Mouse (Mus musculus): ENCODE measurements around the gene Wdr70. TPM values are rescaled to one million over a fixed set of nuclear protein-coding genes. Genes with fewer than 3 reads are reported as not detected.

Wdr70 gene
- polyA plus RNA-seq, 1 experiment from 2014 or later, result 37.0 TPM

DNA sequence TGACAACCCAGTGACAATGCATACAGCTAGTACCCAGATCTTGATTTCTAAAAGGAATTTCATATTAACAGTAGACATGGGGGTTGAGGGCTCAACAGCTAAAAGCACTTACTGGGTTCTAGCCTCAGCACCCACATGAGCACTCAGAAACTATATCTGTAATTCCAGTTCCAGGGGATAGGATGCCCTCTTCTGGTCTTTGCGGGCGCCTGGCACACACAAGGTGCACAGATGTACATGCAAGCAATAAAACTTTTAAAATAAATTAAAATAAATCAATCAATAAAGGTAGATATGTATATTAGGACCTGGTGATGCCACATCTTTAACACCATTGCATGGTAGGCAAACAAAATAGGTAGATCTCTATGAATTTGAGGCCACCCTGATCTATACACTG is 71.5 kb downstream of the Wdr70 start:
- WGBS, result 89% methylated on average over 2 of the region's 2 CpGs
- H3K9ac ChIP-seq (ENCODE audit: low read length), result no peak overlapping the region
- no peaks in the 10 kb centered on the region for H3K9me3 ChIP-seq (ENCODE audit: control insufficient read depth, low read length)
- H3K27me3 ChIP-seq (ENCODE audit: control insufficient read depth, insufficient read depth, low read length), result no peaks in the 10 kb centered on the region
- H3K4me2 ChIP-seq (ENCODE audit: low read length), result no peak overlapping the region
- no peak overlapping the region for H3K4me3 ChIP-seq (ENCODE audit: control insufficient read depth in 1 of 2, insufficient read depth in 1 of 2, low read depth in 1 of 2, low read length in 2 of 2)
- no peak overlapping the region for H3K27ac ChIP-seq (replicated peaks in 1 of 2; ENCODE audit: control insufficient read depth in 1 of 2, insufficient read depth in 1 of 2, low read depth in 2 of 2, low read length in 2 of 2)
- no peaks in the 10 kb centered on the region for H3K4me1 ChIP-seq (ENCODE audit: control insufficient read depth in 2 of 2, insufficient read depth in 2 of 2, low read length in 2 of 2)
- no peak for ATAC-seq (ENCODE audit: insufficient number of reproducible peaks, insufficient read depth, low FRiP score, low read depth)
- no peaks in the 10 kb centered on the region for H3K36me3 ChIP-seq (ENCODE audit: control insufficient read depth, insufficient read depth, low read length)

DNA sequence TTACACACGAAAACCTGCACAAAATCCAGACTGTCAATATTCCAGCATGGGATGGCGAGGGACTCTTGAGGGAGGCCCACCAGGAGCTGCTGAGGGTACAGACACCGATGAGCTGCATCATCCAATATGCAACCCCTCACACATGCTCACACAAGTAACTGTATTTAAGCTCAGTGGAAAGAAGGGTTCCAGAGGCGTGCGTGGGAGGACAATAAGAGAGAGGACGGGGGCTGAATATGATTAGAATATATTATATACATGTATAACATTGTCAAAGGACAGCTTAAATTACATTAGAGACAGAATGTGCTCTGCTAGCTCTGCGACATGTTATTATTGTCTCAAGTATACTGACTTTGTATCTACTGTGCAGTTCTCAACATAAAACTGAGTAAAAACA is 87.6 kb downstream of the Wdr70 start:
- H3K4me3 ChIP-seq (ENCODE audit: control insufficient read depth in 1 of 2, insufficient read depth in 1 of 2, low read depth in 1 of 2, low read length in 2 of 2), result no peak overlapping the region
- H3K27me3 ChIP-seq (ENCODE audit: control insufficient read depth, insufficient read depth, low read length), result no peaks in the 10 kb centered on the region
- no peaks in the 10 kb centered on the region for H3K36me3 ChIP-seq (ENCODE audit: control insufficient read depth, insufficient read depth, low read length)
- no peak overlapping the region for H3K9ac ChIP-seq (ENCODE audit: low read length)
- 87% methylated on average over 7 of the region's 7 CpGs for WGBS
- ATAC-seq (ENCODE audit: insufficient number of reproducible peaks, insufficient read depth, low FRiP score, low read depth), result no peak
- no peaks in the 10 kb centered on the region for H3K9me3 ChIP-seq (ENCODE audit: control insufficient read depth, low read length)
- no peaks in the 10 kb centered on the region for H3K4me1 ChIP-seq (ENCODE audit: control insufficient read depth in 2 of 2, insufficient read depth in 2 of 2, low read length in 2 of 2)
- H3K27ac ChIP-seq (replicated peaks in 1 of 2; ENCODE audit: control insufficient read depth in 1 of 2, insufficient read depth in 1 of 2, low read depth in 2 of 2, low read length in 2 of 2), result no peak overlapping the region
- no peak overlapping the region for H3K4me2 ChIP-seq (ENCODE audit: low read length)

DNA sequence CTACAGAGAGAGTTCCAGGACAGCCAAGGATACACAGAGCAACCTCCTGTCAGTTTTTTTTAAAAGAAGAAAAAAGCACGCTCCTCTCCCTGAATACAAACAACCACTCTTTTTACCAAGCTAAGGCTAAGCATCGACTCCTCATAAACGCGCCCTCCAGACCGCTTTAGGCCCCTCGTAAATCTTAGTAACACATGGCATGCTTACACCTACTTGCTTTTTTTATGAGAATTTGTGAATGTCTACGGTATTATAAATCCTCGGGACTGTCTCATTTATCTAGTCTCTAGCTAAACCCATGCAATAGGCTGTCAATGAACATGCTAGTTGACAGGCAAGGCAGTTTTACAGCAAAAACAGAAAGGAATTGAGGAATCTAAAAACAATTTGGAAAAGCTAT is 91.6 kb downstream of the Wdr70 start:
- no peak overlapping the region for H3K9ac ChIP-seq (ENCODE audit: low read length)
- 0 out of 4 replicates have a peak, but pooled peaks cover 0 to 3% of the 10 kb centered on the region in 2 experiments for H3K4me1 ChIP-seq (ENCODE audit: control insufficient read depth in 2 of 2, insufficient read depth in 2 of 2, low read length in 2 of 2)
- no peaks in the 10 kb centered on the region for H3K36me3 ChIP-seq (ENCODE audit: control insufficient read depth, insufficient read depth, low read length)
- no peak overlapping the region for H3K27ac ChIP-seq (replicated peaks in 1 of 2; ENCODE audit: control insufficient read depth in 1 of 2, insufficient read depth in 1 of 2, low read depth in 2 of 2, low read length in 2 of 2)
- no peaks in the 10 kb centered on the region for H3K27me3 ChIP-seq (ENCODE audit: control insufficient read depth, insufficient read depth, low read length)
- no peak for ATAC-seq (ENCODE audit: insufficient number of reproducible peaks, insufficient read depth, low FRiP score, low read depth)
- 94% methylated on average over 8 of the region's 8 CpGs for WGBS
- H3K4me2 ChIP-seq (ENCODE audit: low read length), result no peak overlapping the region
- no peak overlapping the region for H3K4me3 ChIP-seq (ENCODE audit: control insufficient read depth in 1 of 2, insufficient read depth in 1 of 2, low read depth in 1 of 2, low read length in 2 of 2)
- H3K9me3 ChIP-seq (ENCODE audit: control insufficient read depth, low read length), result no peaks in the 10 kb centered on the region

DNA sequence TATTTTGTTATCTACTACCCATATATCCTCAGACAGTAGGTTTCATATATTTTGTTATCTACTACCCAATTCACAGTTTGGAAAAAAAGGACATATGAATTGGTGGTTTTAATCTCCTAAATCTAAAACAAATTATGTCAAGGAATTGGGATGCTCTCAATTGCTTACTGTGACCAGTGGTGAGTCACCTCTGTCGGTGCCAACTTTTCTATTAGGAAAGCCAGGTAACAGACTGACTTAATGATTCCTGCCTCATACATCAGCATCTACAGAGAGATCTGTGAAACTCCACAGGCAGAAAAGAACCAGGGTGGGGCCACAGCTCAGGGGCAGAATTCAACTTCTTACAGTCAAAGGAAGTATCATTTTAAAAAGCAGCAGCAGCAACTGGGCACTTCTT is 93.0 kb downstream of the Wdr70 start:
- Histone ChIP-seq H3K4me2 (ENCODE audit: low read length) (no peak overlapping the region), H3K27ac (replicated peaks in 1 of 2; ENCODE audit: control insufficient read depth in 1 of 2, insufficient read depth in 1 of 2, low read depth in 2 of 2, low read length in 2 of 2) (no peak overlapping the region), H3K9me3 (ENCODE audit: control insufficient read depth, low read length) (no peaks in the 10 kb centered on the region), H3K9ac (ENCODE audit: low read length) (no peak overlapping the region), H3K27me3 (ENCODE audit: control insufficient read depth, insufficient read depth, low read length) (no peaks in the 10 kb centered on the region), H3K36me3 (ENCODE audit: control insufficient read depth, insufficient read depth, low read length) (no peaks in the 10 kb centered on the region), H3K4me3 (ENCODE audit: control insufficient read depth in 1 of 2, insufficient read depth in 1 of 2, low read depth in 1 of 2, low read length in 2 of 2) (no peak overlapping the region), H3K4me1 (ENCODE audit: control insufficient read depth in 2 of 2, insufficient read depth in 2 of 2, low read length in 2 of 2) (0 out of 4 replicates have a peak, but pooled peaks cover 0 to 3% of the 10 kb centered on the region in 2 experiments)
- no peak for ATAC-seq (ENCODE audit: insufficient number of reproducible peaks, insufficient read depth, low FRiP score, low read depth)
- WGBS, result 88% methylated on average over 1 of the region's 1 CpGs

DNA sequence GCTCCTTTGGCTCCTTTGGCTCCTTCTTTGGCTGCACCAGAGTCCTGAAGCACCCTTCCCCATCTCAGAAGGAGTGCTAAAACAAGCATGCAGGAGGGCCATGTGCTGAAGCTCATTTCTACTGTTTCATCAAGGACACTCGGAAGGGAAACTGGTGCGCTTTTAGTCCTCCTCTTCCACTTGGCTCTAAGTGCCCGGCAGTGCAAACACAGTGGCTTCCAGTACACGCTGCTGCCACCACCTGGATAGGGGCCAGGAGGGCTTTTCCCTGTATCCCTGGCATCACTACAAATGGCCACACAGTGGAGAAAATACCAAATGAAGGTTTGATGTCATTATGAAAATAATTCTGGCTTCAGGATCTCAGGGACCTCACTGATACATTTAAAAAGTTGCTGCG is 93.5 kb downstream of the Wdr70 start:
- 38% methylated on average over 5 of the region's 5 CpGs for WGBS
- no peaks in the 10 kb centered on the region for H3K36me3 ChIP-seq (ENCODE audit: control insufficient read depth, insufficient read depth, low read length)
- no peaks in the 10 kb centered on the region for H3K27me3 ChIP-seq (ENCODE audit: control insufficient read depth, insufficient read depth, low read length)
- no peak overlapping the region for H3K9ac ChIP-seq (ENCODE audit: low read length)
- no peak for ATAC-seq (ENCODE audit: insufficient number of reproducible peaks, insufficient read depth, low FRiP score, low read depth)
- no peak overlapping the region for H3K4me2 ChIP-seq (ENCODE audit: low read length)
- no peak overlapping the region for H3K27ac ChIP-seq (replicated peaks in 1 of 2; ENCODE audit: control insufficient read depth in 1 of 2, insufficient read depth in 1 of 2, low read depth in 2 of 2, low read length in 2 of 2)
- no peak overlapping the region for H3K4me3 ChIP-seq (ENCODE audit: control insufficient read depth in 1 of 2, insufficient read depth in 1 of 2, low read depth in 1 of 2, low read length in 2 of 2)
- H3K4me1 ChIP-seq (ENCODE audit: control insufficient read depth in 2 of 2, insufficient read depth in 2 of 2, low read length in 2 of 2), result 0 out of 4 replicates have a peak, but pooled peaks cover 0 to 3% of the 10 kb centered on the region in 2 experiments
- no peaks in the 10 kb centered on the region for H3K9me3 ChIP-seq (ENCODE audit: control insufficient read depth, low read length)

DNA sequence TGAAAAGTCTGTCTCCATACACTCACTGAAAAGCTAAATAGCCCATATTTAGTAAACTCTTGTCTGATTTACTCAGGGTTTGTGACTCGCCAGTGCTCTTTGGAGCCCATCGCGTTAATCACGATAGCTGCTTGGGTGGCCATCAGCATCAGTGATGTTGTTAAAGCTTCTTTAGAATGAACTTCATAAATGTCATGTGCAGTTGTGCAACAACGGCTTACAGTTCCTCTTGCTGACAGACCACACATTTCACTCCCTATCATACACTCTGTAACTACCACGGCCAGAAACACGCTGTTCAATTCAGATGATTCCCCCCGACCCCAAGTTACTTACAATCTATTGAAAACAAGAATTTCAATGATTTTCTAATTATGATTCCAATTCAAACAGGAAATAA is 95.2 kb downstream of the Wdr70 start:
- no peak overlapping the region for H3K4me2 ChIP-seq (ENCODE audit: low read length)
- no peak for ATAC-seq (ENCODE audit: insufficient number of reproducible peaks, insufficient read depth, low FRiP score, low read depth)
- WGBS, result 86% methylated on average over 8 of the region's 8 CpGs

DNA sequence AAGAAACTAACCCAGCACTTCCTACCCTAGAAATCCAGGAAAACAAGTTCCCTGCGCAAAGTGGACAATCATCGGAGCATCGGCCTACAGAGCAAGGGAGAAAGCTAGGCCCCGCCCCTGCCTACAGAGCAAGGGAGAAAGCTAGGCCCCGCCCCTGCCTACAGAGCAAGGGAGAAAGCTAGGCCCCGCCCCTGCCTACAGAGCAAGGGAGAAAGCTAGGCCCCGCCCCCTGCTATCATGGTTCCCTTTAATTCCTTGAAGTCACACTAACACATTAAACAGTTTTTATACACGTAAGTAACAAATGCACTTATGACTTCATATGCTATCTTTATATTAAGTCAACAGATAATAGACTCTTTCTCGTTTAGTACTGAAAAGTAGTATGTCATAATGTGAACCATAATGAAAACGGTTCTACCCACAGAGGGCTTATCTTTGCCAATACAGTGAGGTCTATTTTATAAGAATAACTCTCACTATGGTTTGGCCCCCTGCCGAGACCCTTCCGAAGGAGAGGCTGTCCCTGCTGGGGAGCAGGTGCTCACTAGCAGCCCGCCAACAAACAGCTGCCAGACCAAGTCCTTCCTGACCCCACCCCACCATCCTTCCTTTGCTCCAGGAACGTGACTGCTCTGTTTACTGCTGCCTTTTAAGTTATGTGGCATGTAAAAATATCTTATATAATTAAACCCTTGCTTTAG is 100.0 kb downstream of the Wdr70 start:
- Histone ChIP-seq H3K27me3 (ENCODE audit: control insufficient read depth, insufficient read depth, low read length) (no peaks in the 10 kb centered on the region), H3K4me2 (ENCODE audit: low read length) (no peak overlapping the region), H3K4me3 (ENCODE audit: control insufficient read depth in 1 of 2, insufficient read depth in 1 of 2, low read depth in 1 of 2, low read length in 2 of 2) (no peak overlapping the region), H3K9ac (ENCODE audit: low read length) (no peak overlapping the region), H3K27ac (replicated peaks in 1 of 2; ENCODE audit: control insufficient read depth in 1 of 2, insufficient read depth in 1 of 2, low read depth in 2 of 2, low read length in 2 of 2) (no peak overlapping the region), H3K4me1 (ENCODE audit: control insufficient read depth in 2 of 2, insufficient read depth in 2 of 2, low read length in 2 of 2) (no peaks in the 10 kb centered on the region), H3K9me3 (ENCODE audit: control insufficient read depth, low read length) (no peaks in the 10 kb centered on the region), H3K36me3 (ENCODE audit: control insufficient read depth, insufficient read depth, low read length) (no peaks in the 10 kb centered on the region)
- ATAC-seq (ENCODE audit: insufficient number of reproducible peaks, insufficient read depth, low FRiP score, low read depth), result no peak
- 58% methylated on average over 14 of the region's 14 CpGs for WGBS

More for the DNA sequence above, 95.2 kb downstream of the Wdr70 start:
- Histone ChIP-seq H3K4me1 (ENCODE audit: control insufficient read depth in 2 of 2, insufficient read depth in 2 of 2, low read length in 2 of 2) (0 out of 4 replicates have a peak, but pooled peaks cover 0 to 3% of the 10 kb centered on the region in 2 experiments), H3K27me3 (ENCODE audit: control insufficient read depth, insufficient read depth, low read length) (no peaks in the 10 kb centered on the region), H3K9ac (ENCODE audit: low read length) (no peak overlapping the region), H3K9me3 (ENCODE audit: control insufficient read depth, low read length) (no peaks in the 10 kb centered on the region), H3K36me3 (ENCODE audit: control insufficient read depth, insufficient read depth, low read length) (no peaks in the 10 kb centered on the region), H3K27ac (replicated peaks in 1 of 2; ENCODE audit: control insufficient read depth in 1 of 2, insufficient read depth in 1 of 2, low read depth in 2 of 2, low read length in 2 of 2) (no peak overlapping the region), H3K4me3 (ENCODE audit: control insufficient read depth in 1 of 2, insufficient read depth in 1 of 2, low read depth in 1 of 2, low read length in 2 of 2) (no peak overlapping the region)

DNA sequence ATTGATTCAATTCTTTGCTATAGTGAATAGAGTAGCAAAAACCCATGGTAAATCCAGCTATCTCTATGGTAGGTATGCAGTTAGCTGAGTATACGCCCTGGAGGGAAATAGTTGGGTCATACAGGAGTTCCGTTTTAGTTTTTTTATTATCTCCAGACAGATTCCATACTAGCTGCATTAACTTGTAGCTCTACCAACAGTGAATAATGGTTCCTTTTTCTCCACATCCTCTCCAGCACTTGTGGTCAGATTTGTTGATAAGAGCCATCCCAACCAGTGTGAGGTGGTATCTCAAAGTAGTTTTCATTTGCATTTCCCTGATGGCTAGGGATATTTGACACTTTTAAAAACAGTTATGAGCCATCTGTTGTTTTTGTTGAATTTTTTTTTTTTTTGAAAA is 100.9 kb downstream of the Wdr70 start:
- Histone ChIP-seq H3K27me3 (ENCODE audit: control insufficient read depth, insufficient read depth, low read length) (no peaks in the 10 kb centered on the region), H3K36me3 (ENCODE audit: control insufficient read depth, insufficient read depth, low read length) (no peaks in the 10 kb centered on the region), H3K4me3 (ENCODE audit: control insufficient read depth in 1 of 2, insufficient read depth in 1 of 2, low read depth in 1 of 2, low read length in 2 of 2) (no peak overlapping the region), H3K4me2 (ENCODE audit: low read length) (no peak overlapping the region), H3K9me3 (ENCODE audit: control insufficient read depth, low read length) (no peaks in the 10 kb centered on the region), H3K27ac (replicated peaks in 1 of 2; ENCODE audit: control insufficient read depth in 1 of 2, insufficient read depth in 1 of 2, low read depth in 2 of 2, low read length in 2 of 2) (no peak overlapping the region), H3K9ac (ENCODE audit: low read length) (no peak overlapping the region), H3K4me1 (ENCODE audit: control insufficient read depth in 2 of 2, insufficient read depth in 2 of 2, low read length in 2 of 2) (no peaks in the 10 kb centered on the region)
- 67% methylated on average over 2 of the region's 2 CpGs for WGBS
- ATAC-seq (ENCODE audit: insufficient number of reproducible peaks, insufficient read depth, low FRiP score, low read depth), result no peak

Data from heart, embryonic 14.5 days (tissue).